Mouse (Mus musculus): Measurements from ENCODE around the gene Aph1c. TPM values are rescaled to one million over a fixed set of nuclear protein-coding genes. Genes with fewer than 3 reads are reported as not detected.
"Not testable (repeated sequence)": the region's sequence is repeated elsewhere in the genome, so short reads cannot be mapped to it uniquely, and the experiment has no call there.

Aph1c gene
- polyA plus RNA-seq, 1 experiment from 2014 or later = 2.9 TPM

DNA sequence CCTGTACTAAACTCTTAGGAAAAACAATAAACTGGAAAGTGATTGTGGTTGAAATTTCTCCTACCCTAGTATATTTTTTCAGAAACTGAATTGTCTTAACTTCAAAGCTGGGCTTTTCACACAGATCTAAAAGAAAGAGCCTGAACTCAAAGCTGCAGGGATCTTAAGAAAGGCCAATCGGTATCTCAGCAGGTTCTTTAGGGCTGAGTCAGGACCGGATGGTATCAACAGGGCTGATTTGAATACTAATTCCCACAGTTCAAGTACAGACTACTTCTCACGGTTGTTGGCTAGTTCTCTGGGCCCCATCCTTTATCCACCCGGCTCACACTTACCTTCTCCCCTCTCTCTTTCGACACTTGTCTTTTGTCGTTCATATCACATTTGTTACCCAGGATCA, 18.1 kb upstream of the Aph1c start:
- H3K9ac ChIP-seq (ENCODE audit: low read depth, low read length) = no peak overlapping the region
- no peaks in the 10 kb centered on the region for H3K27me3 ChIP-seq (ENCODE audit: control insufficient read depth, insufficient read depth, low read length)
- peaks cover 2% of the 10 kb centered on the region; the same call in 1 of the 2 replicates for H3K4me1 ChIP-seq (replicated peaks; ENCODE audit: control insufficient read depth, insufficient read depth, low read length)
- no peak overlapping the region for H3K4me2 ChIP-seq (replicated peaks; ENCODE audit: low read depth, low read length)
- H3K27ac ChIP-seq (ENCODE audit: low read depth, low read length) = no peak overlapping the region
- WGBS = 38% methylated on average over 6 of the region's 6 CpGs
- no peaks in the 10 kb centered on the region for H3K9me3 ChIP-seq (ENCODE audit: control insufficient read depth, low read length)
- ATAC-seq (ENCODE audit: low FRiP score) (no peak), DNase-seq (ENCODE audit: low spot score) (no peak)
- H3K4me3 ChIP-seq (ENCODE audit: low read depth, low read length) = no peak overlapping the region
- H3K36me3 ChIP-seq (ENCODE audit: control insufficient read depth, insufficient read depth, low read length) = no peaks in the 10 kb centered on the region

- Histone ChIP-seq H3K4me2 (replicated peaks; ENCODE audit: low read depth, low read length) (no peak overlapping the region), H3K9me3 (ENCODE audit: control insufficient read depth, low read length) (no peaks in the 10 kb centered on the region), H3K9ac (ENCODE audit: low read depth, low read length) (no peak overlapping the region), H3K4me3 (ENCODE audit: low read depth, low read length) (no peak overlapping the region), H3K4me1 (replicated peaks; ENCODE audit: control insufficient read depth, insufficient read depth, low read length) (peaks cover 1% of the 10 kb centered on the region; the same call in 1 of the 2 replicates), H3K27me3 (ENCODE audit: control insufficient read depth, insufficient read depth, low read length) (no peaks in the 10 kb centered on the region), H3K27ac (ENCODE audit: low read depth, low read length) (no peak overlapping the region), H3K36me3 (ENCODE audit: control insufficient read depth, insufficient read depth, low read length) (no peaks in the 10 kb centered on the region)
- 82% methylated on average over 5 of the region's 5 CpGs for WGBS
- DNase-seq (ENCODE audit: low spot score) (peak; percentile 14), ATAC-seq (ENCODE audit: low FRiP score) (no peak)
These were observed 16.4 kb upstream of the Aph1c start for GRCm38 (mm10) chr9:66850966-66851365.

DNA sequence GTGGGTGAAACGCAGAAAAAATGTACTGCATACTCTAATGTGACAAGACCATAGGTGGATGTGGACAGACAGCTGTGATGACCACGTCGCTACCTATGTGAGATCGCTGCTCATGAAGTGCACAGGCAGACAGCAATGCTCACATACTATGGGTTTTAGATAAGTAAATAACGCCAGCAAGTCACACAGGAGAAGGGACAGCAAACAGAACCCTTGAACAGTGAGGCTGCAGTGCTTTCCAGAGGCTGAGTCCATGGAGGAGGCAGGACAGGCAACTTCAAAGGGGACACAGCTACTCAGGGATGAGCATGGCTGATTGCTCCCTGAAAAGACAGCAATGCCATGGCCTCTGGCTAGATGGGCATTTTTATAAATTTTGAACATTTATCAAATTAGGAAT, 12.3 kb upstream of the Aph1c start:
- Histone ChIP-seq H3K9me3 (ENCODE audit: control insufficient read depth, low read length) (no peaks in the 10 kb centered on the region), H3K27me3 (ENCODE audit: control insufficient read depth, insufficient read depth, low read length) (no peaks in the 10 kb centered on the region), H3K4me3 (ENCODE audit: low read depth, low read length) (no peak overlapping the region), H3K4me1 (replicated peaks; ENCODE audit: control insufficient read depth, insufficient read depth, low read length) (no peaks in the 10 kb centered on the region), H3K9ac (ENCODE audit: low read depth, low read length) (no peak overlapping the region), H3K4me2 (replicated peaks; ENCODE audit: low read depth, low read length) (no peak overlapping the region), H3K27ac (ENCODE audit: low read depth, low read length) (no peak overlapping the region), H3K36me3 (ENCODE audit: control insufficient read depth, insufficient read depth, low read length) (no peaks in the 10 kb centered on the region)
- 91% methylated on average over 5 of the region's 5 CpGs for WGBS
- no peak for DNase-seq (ENCODE audit: low spot score)
- no peak for ATAC-seq (ENCODE audit: low FRiP score)

- ATAC-seq (ENCODE audit: low FRiP score) (peak; percentile 87), DNase-seq (ENCODE audit: low spot score) (no peak)
- no peaks in the 10 kb centered on the region for H3K36me3 ChIP-seq (ENCODE audit: control insufficient read depth, insufficient read depth, low read length)
- peaks cover 7% of the 10 kb centered on the region; the same call in 1 of the 2 replicates for H3K27me3 ChIP-seq (ENCODE audit: control insufficient read depth, insufficient read depth, low read length)
- peak overlapping the region; percentile 52 for H3K4me3 ChIP-seq (ENCODE audit: low read depth, low read length)
- 0% methylated on average over 23 of the region's 24 CpGs for WGBS
- peaks cover 5% of the 10 kb centered on the region; the same call in 1 of the 2 replicates for H3K4me1 ChIP-seq (replicated peaks; ENCODE audit: control insufficient read depth, insufficient read depth, low read length)
- H3K27ac ChIP-seq (ENCODE audit: low read depth, low read length) = 0 out of 2 replicates have a peak overlapping the region, but pooled peaks have one; percentile 12
- no peaks in the 10 kb centered on the region for H3K9me3 ChIP-seq (ENCODE audit: control insufficient read depth, low read length)
- peak overlapping the region; percentile 94 for H3K4me2 ChIP-seq (replicated peaks; ENCODE audit: low read depth, low read length)
- peak overlapping the region; percentile 55 for H3K9ac ChIP-seq (ENCODE audit: low read depth, low read length)
These were observed 563 bp upstream of the Aph1c start for GRCm38 (mm10) chr9:66835097-66835480.

GRCm38 (mm10) chr9:66833851-66834250, 675 bp downstream of the Aph1c start:
- Histone ChIP-seq H3K36me3 (ENCODE audit: control insufficient read depth, insufficient read depth, low read length) (no peaks in the 10 kb centered on the region), H3K4me3 (ENCODE audit: low read depth, low read length) (peak overlapping the region; percentile 52), H3K4me1 (replicated peaks; ENCODE audit: control insufficient read depth, insufficient read depth, low read length) (peaks cover 5% of the 10 kb centered on the region; the same call in 1 of the 2 replicates), H3K9ac (ENCODE audit: low read depth, low read length) (peak overlapping the region; percentile 17; the same call in 1 of the 2 replicates), H3K27ac (ENCODE audit: low read depth, low read length) (no peak overlapping the region), H3K9me3 (ENCODE audit: control insufficient read depth, low read length) (no peaks in the 10 kb centered on the region), H3K4me2 (replicated peaks; ENCODE audit: low read depth, low read length) (peak overlapping the region; percentile 94), H3K27me3 (ENCODE audit: control insufficient read depth, insufficient read depth, low read length) (peaks cover 7% of the 10 kb centered on the region; the same call in 1 of the 2 replicates)
- ATAC-seq (ENCODE audit: low FRiP score) (no peak), DNase-seq (ENCODE audit: low spot score) (no peak)
- 13% methylated on average over 7 of the region's 7 CpGs for WGBS

- Histone ChIP-seq H3K9ac (ENCODE audit: low read depth, low read length) (no peak overlapping the region), H3K4me3 (ENCODE audit: low read depth, low read length) (no peak overlapping the region), H3K9me3 (ENCODE audit: control insufficient read depth, low read length) (no peaks in the 10 kb centered on the region), H3K36me3 (ENCODE audit: control insufficient read depth, insufficient read depth, low read length) (no peaks in the 10 kb centered on the region), H3K4me2 (replicated peaks; ENCODE audit: low read depth, low read length) (no peak overlapping the region), H3K27me3 (ENCODE audit: control insufficient read depth, insufficient read depth, low read length) (peaks cover 7% of the 10 kb centered on the region; the same call in 1 of the 2 replicates), H3K4me1 (replicated peaks; ENCODE audit: control insufficient read depth, insufficient read depth, low read length) (peaks cover 5% of the 10 kb centered on the region; the same call in 1 of the 2 replicates), H3K27ac (ENCODE audit: low read depth, low read length) (no peak overlapping the region)
- no peak for DNase-seq (ENCODE audit: low spot score)
- WGBS = 63% methylated on average over 4 of the region's 4 CpGs
- ATAC-seq (ENCODE audit: low FRiP score) = no peak
These were observed 2.1 kb downstream of the Aph1c start for GRCm38 (mm10) chr9:66832366-66832908.

DNA sequence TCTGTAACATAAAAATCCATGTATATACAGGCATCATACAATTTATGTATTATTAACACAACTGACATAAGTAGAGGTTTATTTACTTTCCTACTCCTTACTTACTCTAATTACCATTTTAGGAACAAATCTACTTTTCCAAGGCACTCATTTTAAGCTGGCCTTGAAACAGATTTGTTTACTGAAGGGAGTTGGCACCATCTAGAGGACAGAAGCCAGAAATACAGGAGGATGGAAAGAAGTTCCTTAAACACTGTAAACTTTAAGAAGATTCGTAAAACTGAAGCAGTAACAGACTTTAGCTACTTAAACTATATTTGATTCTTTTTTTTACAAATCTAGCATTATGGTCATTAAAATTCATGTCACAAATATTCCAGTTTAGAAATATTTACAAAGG, 8.5 kb downstream of the Aph1c start:
- Histone ChIP-seq H3K9me3 (ENCODE audit: control insufficient read depth, low read length) (no peaks in the 10 kb centered on the region), H3K36me3 (ENCODE audit: control insufficient read depth, insufficient read depth, low read length) (no peaks in the 10 kb centered on the region), H3K27ac (ENCODE audit: low read depth, low read length) (no peak overlapping the region), H3K4me1 (replicated peaks; ENCODE audit: control insufficient read depth, insufficient read depth, low read length) (no peaks in the 10 kb centered on the region), H3K4me3 (ENCODE audit: low read depth, low read length) (no peak overlapping the region), H3K9ac (ENCODE audit: low read depth, low read length) (no peak overlapping the region), H3K4me2 (replicated peaks; ENCODE audit: low read depth, low read length) (no peak overlapping the region), H3K27me3 (ENCODE audit: control insufficient read depth, insufficient read depth, low read length) (no peaks in the 10 kb centered on the region)
- DNase-seq (ENCODE audit: low spot score) (peak; percentile 58), ATAC-seq (ENCODE audit: low FRiP score) (no peak)
- 53% methylated on average over 1 of the region's 1 CpGs for WGBS

DNA sequence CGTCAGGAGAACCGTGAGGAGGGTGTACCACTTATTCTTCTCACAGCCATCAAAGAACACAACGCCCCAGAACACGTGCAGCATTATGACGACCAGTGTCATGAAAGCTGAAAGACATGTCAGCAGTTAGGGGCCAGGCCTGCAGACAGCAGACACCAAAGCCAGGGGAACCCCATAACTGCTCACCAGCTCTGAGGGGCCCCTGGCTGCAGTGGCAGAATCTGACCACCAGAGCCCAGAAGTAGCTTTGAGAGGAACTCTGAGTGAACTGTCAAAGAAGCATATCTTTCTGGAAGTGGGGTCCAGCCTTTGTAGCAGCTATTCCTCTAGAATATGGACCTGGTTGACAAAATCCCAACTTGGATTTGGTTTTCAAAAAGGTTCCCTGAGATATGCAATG, 12.3 kb downstream of the Aph1c start:
- H3K36me3 ChIP-seq (ENCODE audit: control insufficient read depth, insufficient read depth, low read length); H3K4me3 ChIP-seq (ENCODE audit: low read depth, low read length); ATAC-seq (ENCODE audit: low FRiP score); H3K9me3 ChIP-seq (ENCODE audit: control insufficient read depth, low read length); H3K9ac ChIP-seq (ENCODE audit: low read depth, low read length); H3K4me1 ChIP-seq (replicated peaks; ENCODE audit: control insufficient read depth, insufficient read depth, low read length); H3K4me2 ChIP-seq (replicated peaks; ENCODE audit: low read depth, low read length); DNase-seq (ENCODE audit: low spot score); H3K27me3 ChIP-seq (ENCODE audit: control insufficient read depth, insufficient read depth, low read length); H3K27ac ChIP-seq (ENCODE audit: low read depth, low read length): not testable (repeated sequence)
- no CpG with 5 or more reads among the region's 5 CpGs for WGBS

GRCm38 (mm10) chr9:66820996-66821395, 13.5 kb downstream of the Aph1c start:
- Histone ChIP-seq H3K27me3 (ENCODE audit: control insufficient read depth, insufficient read depth, low read length) (no peaks in the 10 kb centered on the region), H3K9me3 (ENCODE audit: control insufficient read depth, low read length) (no peaks in the 10 kb centered on the region), H3K4me3 (ENCODE audit: low read depth, low read length) (no peak overlapping the region), H3K4me2 (replicated peaks; ENCODE audit: low read depth, low read length) (no peak overlapping the region), H3K4me1 (replicated peaks; ENCODE audit: control insufficient read depth, insufficient read depth, low read length) (no peaks in the 10 kb centered on the region), H3K27ac (ENCODE audit: low read depth, low read length) (no peak overlapping the region), H3K36me3 (ENCODE audit: control insufficient read depth, insufficient read depth, low read length) (no peaks in the 10 kb centered on the region), H3K9ac (ENCODE audit: low read depth, low read length) (no peak overlapping the region)
- ATAC-seq (ENCODE audit: low FRiP score) = no peak
- whole genome bisulfite sequencing = 77% methylated on average over 5 of the region's 5 CpGs
- DNase-seq (ENCODE audit: low spot score) = no peak

All from hindbrain, embryonic 11.5 days (tissue).